Mouse (Mus musculus): ENCODE measurements at regions not wholly inside any gene's neighbourhood (a gene's known extent, or its start where the extent isn't known, plus 50 kb on each side); places are given as distances from the start of the nearest gene placed in this dataset.
A peak's percentile ranks its signal among the peaks of the same experiment; 100 is the strongest.

- H3K36me3 ChIP-seq (ENCODE audit: control insufficient read depth, insufficient read depth) = no peaks in the 10 kb centered on the region
- peak overlapping the region; percentile 92 for H3K4me2 ChIP-seq (ENCODE audit: low read depth)
- H3K4me3 ChIP-seq = peak overlapping the region; percentile 7
- no peak overlapping the region for H3ac ChIP-seq (ENCODE audit: control insufficient read depth, insufficient read length)
- TF ChIP-seq MYOG (IDR thresholded peaks at IDR 0.05; ENCODE audit: control insufficient read depth in 1 of 3, insufficient read depth in 1 of 3, insufficient read length in 2 of 3, low read depth in 2 of 3) (peak in 2 of 3 experiments; percentile 34 to 51), POLR2A (IDR thresholded peaks at IDR 0.05; ENCODE audit: insufficient read length, low read depth) (no peak), POLR2AphosphoS2 (IDR thresholded peaks at IDR 0.05; ENCODE audit: insufficient read length, low read depth) (no peak), REST (IDR thresholded peaks at IDR 0.05; ENCODE audit: insufficient read depth, insufficient read length) (no peak), MAX (IDR thresholded peaks at IDR 0.05; ENCODE audit: low read depth) (no peak), SRF (IDR thresholded peaks at IDR 0.05; ENCODE audit: control insufficient read depth, insufficient read length, low read depth) (no peak), TCF12 (IDR thresholded peaks at IDR 0.05; ENCODE audit: insufficient read depth, poor library complexity, severe bottlenecking) (peak; percentile 72), USF1 (IDR thresholded peaks at IDR 0.05; ENCODE audit: low read depth) (no peak), MYOD1 (IDR thresholded peaks at IDR 0.05; ENCODE audit: control insufficient read depth in 1 of 3, insufficient read length in 2 of 3, low read depth in 2 of 3) (no peak), E2F4 (IDR thresholded peaks at IDR 0.05; ENCODE audit: insufficient read depth) (no peak), CEBPB (IDR thresholded peaks at IDR 0.05; ENCODE audit: insufficient read depth, poor library complexity, severe bottlenecking) (peak; percentile 52; the same call in 1 of the 2 replicates), TCF3 (IDR thresholded peaks at IDR 0.05; ENCODE audit: insufficient read length, low read depth) (peak; percentile 28)
- no peaks in the 10 kb centered on the region for H3K79me2 ChIP-seq (ENCODE audit: control insufficient read depth, insufficient read depth)
- no peaks in the 10 kb centered on the region for H3K27me3 ChIP-seq (ENCODE audit: control insufficient read depth, insufficient read depth, insufficient read length)
Observed at GRCm38 (mm10) chr1:184663300-184664097, 68.9 kb downstream of the Hlx start.

- TF ChIP-seq POLR2A (IDR thresholded peaks at IDR 0.05; ENCODE audit: insufficient read length, low read depth) (no peak), CEBPB (IDR thresholded peaks at IDR 0.05; ENCODE audit: insufficient read depth, poor library complexity, severe bottlenecking) (no peak)
- Histone ChIP-seq H3K4me2 (ENCODE audit: low read depth) (no peak overlapping the region), H3K36me3 (ENCODE audit: control insufficient read depth, insufficient read depth) (no peaks in the 10 kb centered on the region), H3K4me3 (no peak overlapping the region), H3K27me3 (ENCODE audit: control insufficient read depth, insufficient read depth, insufficient read length) (no peaks in the 10 kb centered on the region), H3ac (ENCODE audit: control insufficient read depth, insufficient read length) (no peak overlapping the region), H3K79me2 (ENCODE audit: control insufficient read depth, insufficient read depth) (no peaks in the 10 kb centered on the region)
Observed at GRCm38 (mm10) chr1:184650541-184651105, 81.8 kb downstream of the Hlx start.

DNA sequence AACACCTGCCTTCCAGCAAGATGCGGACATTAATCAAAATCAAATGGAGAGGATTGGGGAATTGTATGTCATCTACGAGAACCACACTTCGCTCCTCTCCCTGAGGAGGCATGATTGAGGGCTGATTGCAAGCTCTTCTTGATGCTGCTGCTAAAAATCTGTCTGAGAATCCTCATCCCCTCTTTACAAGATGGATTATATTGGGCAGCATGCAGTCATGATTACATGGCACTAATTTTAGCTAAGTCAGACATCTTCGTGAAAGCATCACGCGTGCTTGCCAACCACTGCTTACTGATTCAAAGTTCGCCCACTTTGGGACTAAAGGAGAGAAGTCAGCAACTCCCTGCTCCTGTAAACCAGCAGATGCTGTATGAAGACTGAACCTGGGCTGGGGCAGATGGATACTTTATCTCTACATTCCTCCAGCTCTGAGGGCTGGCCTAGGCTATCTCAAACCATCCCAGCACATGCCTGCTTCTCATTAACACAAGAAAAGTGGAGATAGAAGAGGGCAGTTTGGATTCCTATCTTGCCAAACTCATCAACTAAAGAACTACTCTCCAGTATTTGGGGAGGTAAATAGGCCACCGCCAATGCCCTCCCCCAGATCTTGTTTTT lies 84.4 kb downstream of the Hlx start:
- no peak for TF ChIP-seq SRF (IDR thresholded peaks at IDR 0.05; ENCODE audit: control insufficient read depth, insufficient read length, low read depth)
- no peak for TF ChIP-seq MYOG (IDR thresholded peaks at IDR 0.05; ENCODE audit: control insufficient read depth in 1 of 3, insufficient read depth in 1 of 3, insufficient read length in 2 of 3, low read depth in 2 of 3)
- TF ChIP-seq TCF12 (IDR thresholded peaks at IDR 0.05; ENCODE audit: insufficient read depth, poor library complexity, severe bottlenecking) = no peak
- TF ChIP-seq POLR2A (IDR thresholded peaks at IDR 0.05; ENCODE audit: insufficient read length, low read depth) = no peak
- TF ChIP-seq MAX (IDR thresholded peaks at IDR 0.05; ENCODE audit: low read depth) = no peak
- no peak for TF ChIP-seq TCF3 (IDR thresholded peaks at IDR 0.05; ENCODE audit: insufficient read length, low read depth)
- TF ChIP-seq CEBPB (IDR thresholded peaks at IDR 0.05; ENCODE audit: insufficient read depth, poor library complexity, severe bottlenecking) = no peak
- TF ChIP-seq E2F4 (IDR thresholded peaks at IDR 0.05; ENCODE audit: insufficient read depth) = no peak
- TF ChIP-seq REST (IDR thresholded peaks at IDR 0.05; ENCODE audit: insufficient read depth, insufficient read length) = no peak
- TF ChIP-seq POLR2AphosphoS2 (IDR thresholded peaks at IDR 0.05; ENCODE audit: insufficient read length, low read depth) = no peak
- TF ChIP-seq MYOD1 (IDR thresholded peaks at IDR 0.05; ENCODE audit: control insufficient read depth in 1 of 3, insufficient read length in 2 of 3, low read depth in 2 of 3) = no peak
- no peak for TF ChIP-seq USF1 (IDR thresholded peaks at IDR 0.05; ENCODE audit: low read depth)
- no peak overlapping the region for H3K4me2 ChIP-seq (ENCODE audit: low read depth)
- H3K79me2 ChIP-seq (ENCODE audit: control insufficient read depth, insufficient read depth) = no peaks in the 10 kb centered on the region
- H3ac ChIP-seq (ENCODE audit: control insufficient read depth, insufficient read length) = no peak overlapping the region
- no peaks in the 10 kb centered on the region for H3K27me3 ChIP-seq (ENCODE audit: control insufficient read depth, insufficient read depth, insufficient read length)
- H3K4me3 ChIP-seq = no peak overlapping the region
- H3K36me3 ChIP-seq (ENCODE audit: control insufficient read depth, insufficient read depth) = no peaks in the 10 kb centered on the region

DNA sequence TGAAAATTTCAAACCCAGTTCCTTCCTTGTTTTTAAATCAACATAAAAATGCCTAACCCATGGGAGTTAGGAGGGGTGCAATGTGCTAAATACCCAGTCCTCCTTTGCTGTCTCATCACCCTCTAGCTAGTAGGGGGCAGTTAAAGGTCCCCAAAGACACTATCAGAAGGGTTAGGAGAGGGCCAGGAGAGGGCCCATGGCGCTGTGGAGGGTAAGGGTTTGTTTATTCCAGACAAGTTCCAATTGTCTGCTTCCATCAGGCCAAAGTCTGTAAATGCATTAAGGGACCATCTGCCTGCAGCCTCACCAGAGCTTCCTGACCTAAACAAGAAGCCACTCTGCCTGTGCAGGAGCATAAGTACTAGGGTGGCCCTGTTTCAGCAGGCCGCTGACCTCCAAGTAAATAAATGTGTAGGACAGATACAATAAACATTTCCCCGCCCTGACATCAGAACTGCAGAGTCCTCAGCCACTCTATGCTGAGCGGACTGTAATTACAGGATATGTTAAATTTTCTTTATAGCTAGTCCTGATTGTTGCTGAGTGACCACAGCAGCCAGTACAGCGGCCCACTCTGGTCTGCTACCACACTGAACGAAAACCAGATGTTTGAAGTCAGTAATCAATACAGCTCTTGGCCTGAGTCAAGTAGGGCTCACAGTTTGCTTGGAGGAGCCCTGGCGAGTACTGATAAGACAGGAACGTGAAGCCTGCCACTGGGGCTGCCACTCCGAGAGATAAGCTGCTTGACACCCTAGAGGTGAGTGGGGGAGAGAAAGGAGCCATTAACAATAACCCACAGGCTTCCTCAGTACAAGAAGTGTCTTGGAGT lies 87.4 kb downstream of the Hlx start:
- H3ac ChIP-seq (ENCODE audit: control insufficient read depth, insufficient read length) = no peak overlapping the region
- TF ChIP-seq USF1 (IDR thresholded peaks at IDR 0.05; ENCODE audit: low read depth) (no peak), TCF3 (IDR thresholded peaks at IDR 0.05; ENCODE audit: insufficient read length, low read depth) (no peak), SRF (IDR thresholded peaks at IDR 0.05; ENCODE audit: control insufficient read depth, insufficient read length, low read depth) (no peak), POLR2A (IDR thresholded peaks at IDR 0.05; ENCODE audit: insufficient read length, low read depth) (no peak), CEBPB (IDR thresholded peaks at IDR 0.05; ENCODE audit: insufficient read depth, poor library complexity, severe bottlenecking) (no peak), E2F4 (IDR thresholded peaks at IDR 0.05; ENCODE audit: insufficient read depth) (no peak), MAX (IDR thresholded peaks at IDR 0.05; ENCODE audit: low read depth) (no peak), MYOG (IDR thresholded peaks at IDR 0.05; ENCODE audit: control insufficient read depth in 1 of 3, insufficient read depth in 1 of 3, insufficient read length in 2 of 3, low read depth in 2 of 3) (no peak), REST (IDR thresholded peaks at IDR 0.05; ENCODE audit: insufficient read depth, insufficient read length) (no peak), MYOD1 (IDR thresholded peaks at IDR 0.05; ENCODE audit: control insufficient read depth in 1 of 3, insufficient read length in 2 of 3, low read depth in 2 of 3) (no peak), TCF12 (IDR thresholded peaks at IDR 0.05; ENCODE audit: insufficient read depth, poor library complexity, severe bottlenecking) (no peak), POLR2AphosphoS2 (IDR thresholded peaks at IDR 0.05; ENCODE audit: insufficient read length, low read depth) (no peak)
- no peaks in the 10 kb centered on the region for H3K27me3 ChIP-seq (ENCODE audit: control insufficient read depth, insufficient read depth, insufficient read length)
- no peak overlapping the region for H3K4me2 ChIP-seq (ENCODE audit: low read depth)
- no peaks in the 10 kb centered on the region for H3K79me2 ChIP-seq (ENCODE audit: control insufficient read depth, insufficient read depth)
- H3K36me3 ChIP-seq (ENCODE audit: control insufficient read depth, insufficient read depth) = no peaks in the 10 kb centered on the region
- no peak overlapping the region for H3K4me3 ChIP-seq
